Mouse (Mus musculus): ENCODE measurements at regions not wholly inside any gene's neighbourhood (a gene's known extent, or its start where the extent isn't known, plus 50 kb on each side); places are given as distances from the start of the nearest gene placed in this dataset.

GRCm38 (mm10) chr11:57958233-57958632, 50.6 kb upstream of the Larp1 start:
- no peak for DNase-seq (ENCODE audit: low spot score)

GRCm38 (mm10) chr11:57956909-57957308, 52.0 kb upstream of the Larp1 start:
- no peak for DNase-seq (ENCODE audit: low spot score)

DNA sequence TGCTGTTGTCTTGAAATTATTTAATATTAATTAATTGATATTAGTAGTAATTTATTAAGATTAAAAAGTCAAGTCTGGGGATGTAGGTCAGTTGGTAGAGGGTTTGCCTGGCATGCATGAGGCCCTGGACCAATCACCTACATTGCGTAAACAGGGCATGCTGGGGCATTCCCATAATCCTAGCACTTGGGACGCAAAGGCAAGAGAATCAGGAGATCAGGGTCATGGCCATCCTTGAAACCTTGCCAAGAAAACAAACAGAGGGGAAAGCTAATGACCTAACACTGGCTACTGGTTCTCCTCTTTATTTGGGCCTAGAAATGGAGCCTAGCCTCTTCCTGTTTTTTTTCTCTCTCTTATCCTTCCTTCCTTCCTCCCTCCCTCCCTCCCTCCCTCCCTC, 52.8 kb upstream of the Larp1 start:
- peak; percentile 43 for DNase-seq (ENCODE audit: low spot score)

DNA sequence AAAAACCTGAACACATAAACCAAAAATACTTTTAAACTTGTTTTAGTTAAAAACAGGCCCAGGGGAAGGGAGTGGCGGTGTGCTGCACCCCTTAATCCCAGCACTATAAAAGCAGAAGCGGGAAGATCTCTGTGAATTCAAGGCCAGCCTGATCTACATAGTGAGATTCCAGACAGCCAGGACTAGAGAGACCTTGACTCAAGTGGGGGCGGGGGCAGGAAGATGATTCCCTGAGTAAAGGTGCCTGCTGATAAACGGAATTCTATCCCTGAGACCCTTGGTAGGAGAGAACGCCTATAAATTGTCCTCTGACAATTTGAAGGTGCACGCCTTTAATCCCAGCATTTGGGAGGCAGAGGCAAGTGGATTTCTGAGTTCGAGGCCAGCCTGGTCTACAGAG, 53.4 kb upstream of the Larp1 start:
- no peak for DNase-seq (ENCODE audit: low spot score)

GRCm38 (mm10) chr11:57954510-57955184, 54.2 kb upstream of the Larp1 start:
- DNase-seq (ENCODE audit: low spot score): no peak

GRCm38 (mm10) chr11:57953694-57954093, 55.2 kb upstream of the Larp1 start:
- no peak for DNase-seq (ENCODE audit: low spot score)

DNA sequence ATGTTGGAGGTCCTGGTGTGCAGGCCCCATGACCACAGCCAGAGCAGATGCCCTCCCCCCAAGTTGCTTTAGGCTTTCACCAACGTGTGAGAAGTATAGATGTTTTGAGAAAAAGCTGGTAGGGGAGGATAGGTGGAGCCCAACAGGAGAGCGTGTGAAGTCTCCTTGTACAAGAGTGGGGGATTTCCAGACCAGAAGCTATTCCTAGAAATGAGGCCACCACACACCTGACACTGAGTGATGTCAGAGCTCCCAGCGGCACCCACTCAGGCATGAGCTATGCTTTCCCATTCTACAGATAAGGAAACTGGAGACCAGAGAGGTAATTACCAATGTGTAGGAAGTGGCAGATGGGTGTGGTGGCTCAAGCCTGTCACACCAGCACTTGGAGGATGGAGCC, 56.2 kb upstream of the Larp1 start:
- no peak for DNase-seq (ENCODE audit: low spot score)

DNA sequence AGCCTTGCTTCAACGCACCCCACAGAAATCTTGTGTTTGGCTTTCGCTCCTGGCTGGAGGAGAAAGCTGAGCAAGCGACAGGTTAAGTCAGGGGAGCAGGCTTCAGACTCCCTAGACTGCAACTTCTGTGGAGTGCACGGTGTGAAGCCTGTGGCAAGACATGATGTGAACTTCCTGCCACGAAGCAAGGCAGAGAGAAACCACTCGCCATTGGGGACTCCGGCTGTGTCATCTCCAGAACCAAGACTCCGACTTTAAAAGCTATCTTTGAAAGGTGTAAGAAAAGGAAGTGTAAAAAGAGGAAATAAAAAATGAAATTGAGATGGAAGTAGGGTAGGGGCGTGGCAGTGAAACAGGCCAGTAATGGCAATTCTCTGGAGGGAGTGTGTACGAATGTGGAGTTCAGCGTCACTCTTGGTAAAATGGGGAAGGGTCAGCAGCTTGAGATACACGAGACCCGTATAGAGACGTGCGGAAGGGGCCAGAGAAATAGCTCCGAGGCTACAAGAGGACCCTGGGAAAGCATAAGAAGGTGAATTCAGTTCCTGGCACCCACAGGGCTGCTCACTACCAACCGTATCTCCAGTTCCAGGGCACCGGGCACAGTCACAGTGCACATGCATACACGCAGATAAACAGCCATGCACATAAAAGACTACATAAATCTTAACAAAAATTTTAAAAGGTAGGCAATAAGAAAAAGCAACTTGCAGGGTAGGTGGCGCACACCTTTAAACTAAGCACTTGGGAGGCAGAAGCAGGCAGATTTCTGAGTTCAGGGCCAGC, 57.1 kb upstream of the Larp1 start:
- DNase-seq (ENCODE audit: low spot score): no peak

DNA sequence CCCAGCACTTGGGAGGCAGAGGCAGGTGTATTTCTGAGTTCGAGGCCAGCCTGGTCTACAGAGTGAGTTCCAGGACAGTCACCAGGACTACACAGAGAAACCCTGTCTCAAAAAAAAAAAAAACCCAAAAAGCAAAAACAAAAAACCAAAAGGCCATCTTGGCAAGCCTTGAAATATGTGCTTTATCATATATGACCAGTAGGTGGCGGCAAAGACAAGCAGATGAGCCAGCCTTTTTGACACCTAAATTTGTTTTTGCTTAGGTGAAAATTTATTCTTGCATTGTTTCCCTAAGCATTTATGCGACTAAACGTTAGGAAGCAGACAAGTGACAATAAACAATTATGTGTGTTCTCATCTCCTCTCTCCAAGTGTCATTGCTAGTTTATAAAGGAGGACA, 57.9 kb upstream of the Larp1 start:
- DNase-seq (ENCODE audit: low spot score): peak; percentile 81

- DNase-seq (ENCODE audit: low spot score): no peak
Observed at GRCm38 (mm10) chr11:57949067-57949466, 59.8 kb upstream of the Larp1 start.

GRCm38 (mm10) chr11:57947347-57947746, 61.5 kb upstream of the Larp1 start:
- DNase-seq (ENCODE audit: low spot score): no peak

- DNase-seq (ENCODE audit: low spot score): peak; percentile 88
Observed at GRCm38 (mm10) chr11:57934391-57934850, 74.4 kb upstream of the Larp1 start.

DNA sequence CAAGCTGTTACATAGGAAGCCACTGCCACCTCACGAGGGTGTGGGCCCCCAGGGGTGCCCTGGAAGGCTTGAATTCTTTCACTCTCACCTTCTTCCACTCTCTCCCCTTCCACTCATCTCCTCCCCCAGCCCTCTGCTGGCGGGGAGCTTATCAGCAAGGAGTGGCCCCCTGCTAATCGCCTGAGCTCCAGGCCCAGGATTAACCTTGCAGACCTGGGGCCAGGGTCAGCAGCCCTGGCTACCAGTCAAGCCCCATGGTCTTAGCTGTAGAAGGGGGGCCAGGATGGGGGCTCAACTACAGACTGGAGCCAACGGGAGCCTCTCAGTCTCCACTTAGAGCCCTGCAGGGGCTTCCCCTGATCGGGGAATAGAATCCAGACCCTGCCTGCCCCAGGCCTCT, 75.8 kb upstream of the Larp1 start:
- DNase-seq (ENCODE audit: low spot score): no peak

DNA sequence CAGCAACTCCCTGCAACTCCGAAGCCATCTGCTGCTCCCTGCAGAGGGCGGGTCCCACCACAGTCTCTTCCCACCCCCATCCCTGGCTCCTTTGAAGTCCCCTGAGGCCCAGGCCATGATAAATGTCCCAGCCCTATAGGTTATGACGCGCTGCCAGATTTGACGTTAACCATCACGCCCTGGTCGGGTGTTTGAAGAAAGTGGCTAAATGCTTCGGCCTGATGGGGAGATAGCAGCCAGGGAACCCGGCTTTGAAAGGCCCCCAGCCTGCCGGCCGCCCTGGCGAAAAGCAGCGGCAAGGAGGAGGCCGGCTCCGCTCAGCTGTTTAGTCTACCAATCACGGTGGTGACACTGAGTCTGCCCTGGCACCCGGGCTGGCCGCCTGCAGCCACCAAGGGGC, 79.4 kb upstream of the Larp1 start:
- DNase-seq (ENCODE audit: low spot score): peak; percentile 94

- DNase-seq (ENCODE audit: low spot score): no peak
Observed at GRCm38 (mm10) chr11:57920263-57920662, 87.6 kb upstream of the Hand1 start.

- no peak for DNase-seq (ENCODE audit: low spot score)
Observed at GRCm38 (mm10) chr11:57918447-57919059, 85.9 kb upstream of the Hand1 start.

GRCm38 (mm10) chr11:57917974-57918373, 85.4 kb upstream of the Hand1 start:
- DNase-seq (ENCODE audit: low spot score): no peak

- no peak for DNase-seq (ENCODE audit: low spot score)
Observed at GRCm38 (mm10) chr11:57916016-57916415, 83.4 kb upstream of the Hand1 start.

GRCm38 (mm10) chr11:57913801-57914560, 81.4 kb upstream of the Hand1 start:
- DNase-seq (ENCODE audit: low spot score): no peak

GRCm38 (mm10) chr11:57913020-57913699, 80.5 kb upstream of the Hand1 start:
- no peak for DNase-seq (ENCODE audit: low spot score)

DNA sequence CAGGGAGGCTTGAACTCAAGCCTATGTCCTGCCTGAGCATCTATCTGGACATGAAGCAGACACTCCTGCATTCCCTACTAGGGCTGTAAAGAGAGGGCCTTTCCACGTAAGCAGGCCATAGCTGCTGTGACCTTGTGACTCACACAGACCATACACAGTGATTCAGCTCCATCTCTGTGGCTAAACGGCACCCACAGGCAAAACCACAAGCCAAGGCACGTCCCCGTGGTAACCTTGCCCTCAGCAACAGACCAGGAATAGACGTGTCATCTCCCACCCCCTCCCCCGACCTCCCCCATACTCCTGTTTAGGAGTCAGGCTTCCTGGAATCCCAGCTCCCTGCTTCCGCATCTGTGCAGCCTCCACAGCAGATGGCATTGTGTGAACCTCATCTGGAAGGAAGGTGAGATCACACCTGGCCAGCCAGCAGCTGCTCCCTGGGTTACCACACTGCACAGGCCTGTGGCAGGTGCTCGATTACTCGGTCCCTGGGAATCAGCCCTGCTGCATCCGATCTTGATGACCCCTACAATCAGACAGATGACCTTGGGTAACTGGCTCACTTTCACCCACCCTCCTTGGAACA, 79.2 kb upstream of the Hand1 start:
- peak; percentile 42 for DNase-seq (ENCODE audit: low spot score)
